7 mouse cellular contexts compared by ENCODE assay signal in the genomic region with DNA sequence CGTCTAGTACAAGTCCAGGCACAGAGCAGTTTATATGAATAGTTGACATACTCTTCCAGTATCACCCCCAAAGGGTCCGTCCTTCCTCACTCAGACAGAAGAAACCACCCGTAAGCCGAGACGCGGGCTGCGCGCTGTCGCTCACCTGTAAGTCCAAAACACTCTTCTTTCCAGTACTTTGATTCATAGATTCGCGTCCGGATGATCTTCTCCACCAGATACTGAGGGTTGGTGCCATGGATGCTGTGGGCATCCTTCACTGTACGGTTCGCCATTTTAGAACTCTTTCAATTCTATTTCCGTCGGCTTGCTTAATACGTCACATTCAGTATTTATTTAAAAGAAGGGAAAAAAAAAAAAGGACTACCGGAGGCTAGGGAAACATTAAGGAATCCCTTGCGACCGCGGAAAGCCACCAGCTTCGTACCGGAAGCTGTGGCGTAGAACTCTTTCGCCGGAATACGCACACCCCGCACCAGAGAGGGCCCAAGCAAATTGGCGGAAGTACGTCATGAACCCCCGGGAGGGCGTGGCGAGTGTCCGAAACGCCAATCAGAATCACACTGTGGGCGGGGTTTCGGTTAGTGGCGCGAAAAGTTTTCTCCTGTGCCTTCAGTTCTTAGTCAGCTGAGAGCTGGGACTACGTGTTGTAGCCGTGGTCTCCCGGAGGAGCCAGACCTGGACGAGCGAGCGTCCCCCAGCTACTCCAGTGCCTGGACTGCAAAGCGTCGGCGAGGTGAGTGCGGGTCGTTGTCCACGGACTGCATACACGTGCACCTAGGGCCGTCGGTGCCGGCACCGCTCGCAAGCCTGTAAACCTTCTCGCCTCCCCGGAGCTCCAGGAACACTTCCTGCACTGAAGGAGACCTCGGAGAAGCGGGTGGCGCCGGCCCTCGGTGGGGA. TPM values are rescaled to one million over a fixed set of nuclear protein-coding genes. Genes with fewer than 3 reads are reported as not detected.
DNase-seq lines count a peak whose midpoint lies in the region; ATAC-seq lines count a peak whose summit lies in the region.

A gene (minus strand): TSS at position 497 of the 903 bp plus-strand sequence.
A gene (plus strand): TSS at position 584 of the 903 bp plus-strand sequence.

- H3K4me1 ChIP-seq in embryonic facial prominence, embryonic 11.5 days (ENCODE audit: control insufficient read depth, insufficient read depth, low read length), result no peaks in the 10 kb centered on the region
- H3K4me1 ChIP-seq in limb, embryonic 10.5 days, result peaks cover 24% of the 10 kb centered on the region
- H3K4me1 ChIP-seq in midbrain, embryonic 13.5 days (replicated peaks), result peaks cover 28% of the 10 kb centered on the region

- no peaks in the 10 kb centered on the region for H3K27me3 ChIP-seq in embryonic facial prominence, embryonic 11.5 days (ENCODE audit: control insufficient read depth, insufficient read depth, low read length)
- no peaks in the 10 kb centered on the region for H3K27me3 ChIP-seq in limb, embryonic 10.5 days (ENCODE audit: low read depth, poor library complexity, severe bottlenecking)
- H3K27me3 ChIP-seq in midbrain, embryonic 13.5 days, result no peaks in the 10 kb centered on the region

- peak within 1 kb of the TSS; percentile 13; the same call in 1 of the 2 replicates for H3K27ac ChIP-seq in embryonic facial prominence, embryonic 11.5 days (replicated peaks; ENCODE audit: low read depth, low read length)
- peak within 1 kb of the TSS; percentile 87 for H3K27ac ChIP-seq in limb, embryonic 10.5 days
- peak within 1 kb of the TSS; percentile 80 for H3K27ac ChIP-seq in midbrain, embryonic 13.5 days

- WGBS in embryonic facial prominence, embryonic 11.5 days, result under 1% methylated on average over 64 of the region's 64 CpGs
- WGBS in limb, embryonic 10.5 days, result under 1% methylated on average over 64 of the region's 64 CpGs
- WGBS in midbrain, embryonic 13.5 days, result under 1% methylated on average over 64 of the region's 64 CpGs

- H3K4me2 ChIP-seq in embryonic facial prominence, embryonic 11.5 days (ENCODE audit: low read depth, low read length), result peak within 1 kb of the TSS; percentile 50
- peak within 1 kb of the TSS; percentile 74 for H3K4me2 ChIP-seq in midbrain, embryonic 13.5 days (replicated peaks)

- no peaks in the 10 kb centered on the region for H3K9me3 ChIP-seq in embryonic facial prominence, embryonic 11.5 days (replicated peaks; ENCODE audit: control insufficient read depth, low read length)
- H3K9me3 ChIP-seq in limb, embryonic 10.5 days (replicated peaks), result no peaks in the 10 kb centered on the region
- no peaks in the 10 kb centered on the region for H3K9me3 ChIP-seq in midbrain, embryonic 13.5 days

- ATAC-seq in embryonic facial prominence, embryonic 11.5 days (replicated peaks; ENCODE audit: insufficient number of reproducible peaks, low FRiP score, low TSS enrichment, low read depth), result peak; percentile 97
- ATAC-seq in granulocyte monocyte progenitor cell, adult 5-6 weeks (replicated peaks; ENCODE audit: poor library complexity, severe bottlenecking), result peak; percentile 98
- ATAC-seq in midbrain, embryonic 13.5 days, result peak; percentile 99

- no peaks in the 10 kb centered on the region for H3K36me3 ChIP-seq in embryonic facial prominence, embryonic 11.5 days (replicated peaks; ENCODE audit: control insufficient read depth, insufficient read depth, low read depth, low read length)
- peaks cover 57% of the 10 kb centered on the region for H3K36me3 ChIP-seq in limb, embryonic 10.5 days
- peaks cover 15% of the 10 kb centered on the region for H3K36me3 ChIP-seq in midbrain, embryonic 13.5 days

- H3K9ac ChIP-seq in embryonic facial prominence, embryonic 11.5 days (replicated peaks; ENCODE audit: low read length), result peak within 1 kb of the TSS; percentile 60
- H3K9ac ChIP-seq in midbrain, embryonic 13.5 days (replicated peaks), result peak within 1 kb of the TSS; percentile 78

- H3K4me3 ChIP-seq in embryonic facial prominence, embryonic 11.5 days (ENCODE audit: low read depth, low read length), result peak within 1 kb of the TSS; percentile 56
- peak within 1 kb of the TSS; percentile 70 for H3K4me3 ChIP-seq in limb, embryonic 10.5 days
- H3K4me3 ChIP-seq in midbrain, embryonic 13.5 days (replicated peaks), result peak within 1 kb of the TSS; percentile 89

- peak; percentile 98 for DNase-seq in adrenal gland, postnatal 14 days
- DNase-seq in embryonic facial prominence, embryonic 11.5 days (ENCODE audit: low spot score), result peak; percentile 100
- DNase-seq in kidney, adult 11 months, result peak; percentile 95
- DNase-seq in limb, embryonic 10.5 days (ENCODE audit: low spot score), result peak; percentile 99
- DNase-seq in spleen, adult 12 weeks (ENCODE audit: low spot score), result peak; percentile 96

RNA-seq across cellular contexts. Expression of the first gene that starts in this region (rescaled TPM):
- total RNA-seq in adrenal gland, postnatal 14 days (2021), result 34.2 and 39.5 TPM in 2 replicates
- polyA plus RNA-seq in embryonic facial prominence, embryonic 11.5 days (2014; fragmentation: Nextera tagmentation; extraction: Ambion mirVana), result 126 and 138 TPM in 2 replicates
- 50.4 and 78.1 TPM in 2 replicates for total RNA-seq in granulocyte monocyte progenitor cell, adult 5-6 weeks (2014; fragmentation: Nextera tagmentation)
- total RNA-seq in granulocyte monocyte progenitor cell, adult 5-6 weeks (2017), result 116 and 137 TPM in 2 replicates
- polyA plus RNA-seq in limb, embryonic 10.5 days (2016; fragmentation: Nextera tagmentation; extraction: Ambion mirVana), result 126 and 132 TPM in 2 replicates
- polyA plus RNA-seq in midbrain, embryonic 13.5 days (2015; fragmentation: Nextera tagmentation; extraction: Ambion mirVana), result 93.4 and 104 TPM in 2 replicates

RNA-seq across cellular contexts. Expression of the second gene that starts in this region (rescaled TPM):
- total RNA-seq in adrenal gland, postnatal 14 days (2021), result 0.94 and 1.5 TPM in 2 replicates
- polyA plus RNA-seq in embryonic facial prominence, embryonic 11.5 days (2014; fragmentation: Nextera tagmentation; extraction: Ambion mirVana), result 17.6 and 21.1 TPM in 2 replicates
- total RNA-seq in granulocyte monocyte progenitor cell, adult 5-6 weeks (2014; fragmentation: Nextera tagmentation), result 14.6 and 24.6 TPM in 2 replicates
- 7.8 and 11.0 TPM in 2 replicates for total RNA-seq in granulocyte monocyte progenitor cell, adult 5-6 weeks (2017)
- polyA plus RNA-seq in limb, embryonic 10.5 days (2016; fragmentation: Nextera tagmentation; extraction: Ambion mirVana), result 30.4 and 31.1 TPM in 2 replicates
- 3.5 and 4.1 TPM in 2 replicates for polyA plus RNA-seq in midbrain, embryonic 13.5 days (2015; fragmentation: Nextera tagmentation; extraction: Ambion mirVana)

Comparison
In these comparisons a context has a peak if more than half of its experiments do, and no peak if none do; other contexts are left out.
1. Peak in every context shown above with its lines: DNase-seq, ATAC-seq, H3K4me3 ChIP-seq and H3K27ac ChIP-seq.
2. H3K27ac ChIP-seq: peak in every context shown above with its lines; median percentile 87 in limb, embryonic 10.5 days; 80 in midbrain, embryonic 13.5 days; 13 in embryonic facial prominence, embryonic 11.5 days.